Mouse (Mus musculus): ENCODE results near the gene Cyb5b.

The Cyb5b gene

GRCm38 (mm10) chr8:107233718-107234117 lies 83.3 kb downstream of the Cyb5b start:
- DNase-seq, result no peak

Measured in cerebellum, adult 11-12 months (tissue).